Mouse (Mus musculus): ENCODE measurements at regions not wholly inside any gene's neighbourhood (a gene's known extent, or its start where the extent isn't known, plus 50 kb on each side); places are given as distances from the start of the nearest gene placed in this dataset.

DNA sequence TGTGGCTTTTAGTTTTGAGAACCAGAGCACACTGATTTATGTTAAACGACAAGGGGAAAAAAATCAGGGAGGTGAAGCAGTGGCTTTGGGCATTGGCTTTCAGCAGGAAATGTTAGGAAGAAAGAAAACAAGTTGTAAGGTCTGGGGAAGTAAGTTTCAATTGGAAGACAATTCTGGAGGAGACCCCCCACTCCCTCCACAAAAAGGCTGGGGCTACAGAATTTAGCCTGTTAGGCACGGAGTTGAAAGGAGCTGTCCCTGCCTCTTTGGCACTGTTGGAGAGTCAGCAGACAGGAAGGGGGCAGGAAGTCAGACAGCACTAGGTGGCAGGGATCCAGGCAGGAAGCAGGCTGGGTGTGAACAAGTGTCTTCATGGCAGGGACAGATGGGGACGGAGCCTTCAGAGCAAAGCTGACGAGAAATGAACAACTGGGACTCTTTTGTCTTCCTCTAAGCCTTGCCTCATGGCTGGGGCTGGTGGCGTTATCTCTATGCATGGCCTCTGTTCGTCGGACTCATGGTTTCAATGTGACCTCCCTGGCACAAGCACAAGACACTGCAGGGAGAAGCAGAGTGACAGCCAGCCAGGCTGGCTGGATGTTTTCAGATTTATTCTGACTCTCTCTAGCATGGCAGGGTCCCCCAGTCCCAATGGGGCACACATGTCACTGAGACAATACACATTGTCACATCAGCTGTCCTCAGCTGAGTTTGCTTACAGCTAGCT lies 338.0 kb downstream of the 1500009L16Rik start:
- Histone ChIP-seq H3K4me1 (ENCODE audit: insufficient read depth, low read depth, low read length) (no peaks in the 10 kb centered on the region), H3K36me3 (replicated peaks) (no peaks in the 10 kb centered on the region), H3K27me3 (ENCODE audit: insufficient read depth, low read length) (no peaks in the 10 kb centered on the region), H3K9me3 (replicated peaks) (peaks cover 48% of the 10 kb centered on the region), H3K4me3 (ENCODE audit: low read depth, low read length) (no peak overlapping the region)
- TF ChIP-seq CTCF (IDR thresholded peaks at IDR 0.05; ENCODE audit: low read depth, low read length) (no peak), GATA2 (IDR thresholded peaks at IDR 0.05; ENCODE audit: borderline replicate concordance, low read depth, low read length) (no peak), GATA1 (IDR thresholded peaks at IDR 0.05; ENCODE audit: borderline replicate concordance, low read length) (no peak), POLR2AphosphoS5 (IDR thresholded peaks at IDR 0.05; ENCODE audit: insufficient replicate concordance, low read depth, low read length) (no peak)
- ATAC-seq (ENCODE audit: extremely low read depth, insufficient number of reproducible peaks, low FRiP score, poor library complexity, severe bottlenecking) (no peak), DNase-seq (ENCODE audit: low spot score) (no peak)

DNA sequence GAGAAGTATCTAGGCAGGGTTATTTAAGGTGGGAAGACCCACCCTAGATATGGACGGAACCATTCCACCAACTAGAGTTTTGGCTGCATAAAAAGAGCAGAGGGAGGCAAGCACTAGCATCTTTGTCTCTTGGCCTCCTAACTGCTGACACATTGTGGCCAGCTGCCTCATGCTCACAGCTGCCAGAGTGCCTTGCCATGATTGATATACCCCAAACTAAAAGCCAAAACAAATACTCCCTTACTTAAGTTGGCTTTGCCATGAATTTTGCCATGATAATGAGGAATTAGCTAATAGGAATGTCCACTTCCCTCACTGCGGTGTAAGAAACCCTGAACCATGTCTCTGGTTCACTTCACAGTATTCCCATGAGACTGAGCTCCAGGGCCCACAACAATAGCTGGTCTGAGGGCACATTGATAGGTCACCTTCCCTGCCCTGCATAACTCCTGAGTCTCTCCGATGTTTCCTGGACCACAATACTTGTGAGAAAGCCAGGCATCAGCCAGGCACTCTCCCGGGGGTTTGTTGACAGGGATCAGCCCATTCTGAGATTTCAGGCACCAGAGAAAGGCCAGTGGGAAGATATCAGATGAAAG lies 344.5 kb downstream of the 1500009L16Rik start:
- Histone ChIP-seq H3K9me3 (replicated peaks) (peaks cover 58% of the 10 kb centered on the region), H3K4me3 (ENCODE audit: low read depth, low read length) (no peak overlapping the region), H3K27me3 (ENCODE audit: insufficient read depth, low read length) (no peaks in the 10 kb centered on the region), H3K36me3 (replicated peaks) (no peaks in the 10 kb centered on the region), H3K4me1 (ENCODE audit: insufficient read depth, low read depth, low read length) (no peaks in the 10 kb centered on the region)
- ATAC-seq (ENCODE audit: extremely low read depth, insufficient number of reproducible peaks, low FRiP score, poor library complexity, severe bottlenecking) (no peak), DNase-seq (ENCODE audit: low spot score) (no peak)
- TF ChIP-seq CTCF (IDR thresholded peaks at IDR 0.05; ENCODE audit: low read depth, low read length): no peak
- TF ChIP-seq GATA1 (IDR thresholded peaks at IDR 0.05; ENCODE audit: borderline replicate concordance, low read length): no peak
- TF ChIP-seq GATA2 (IDR thresholded peaks at IDR 0.05; ENCODE audit: borderline replicate concordance, low read depth, low read length): no peak
- TF ChIP-seq POLR2AphosphoS5 (IDR thresholded peaks at IDR 0.05; ENCODE audit: insufficient replicate concordance, low read depth, low read length): no peak
- TF ChIP-seq TAL1 (conservative IDR thresholded peaks at IDR 0.05; ENCODE audit: low read depth, low read length): no peak

GRCm38 (mm10) chr10:84069806-84070205 lies 347.1 kb downstream of the 1500009L16Rik start:
- Histone ChIP-seq H3K36me3 (replicated peaks) (no peaks in the 10 kb centered on the region), H3K4me1 (ENCODE audit: insufficient read depth, low read depth, low read length) (no peaks in the 10 kb centered on the region), H3K4me3 (ENCODE audit: low read depth, low read length) (no peak overlapping the region), H3K9me3 (replicated peaks) (peaks cover 66% of the 10 kb centered on the region), H3K27me3 (ENCODE audit: insufficient read depth, low read length) (no peaks in the 10 kb centered on the region)
- no peak for ATAC-seq (ENCODE audit: extremely low read depth, insufficient number of reproducible peaks, low FRiP score, poor library complexity, severe bottlenecking)
- no peak for DNase-seq (ENCODE audit: low spot score)
- no peak for TF ChIP-seq TAL1 (conservative IDR thresholded peaks at IDR 0.05; ENCODE audit: low read depth, low read length)
- no peak for TF ChIP-seq GATA1 (IDR thresholded peaks at IDR 0.05; ENCODE audit: borderline replicate concordance, low read length)
- TF ChIP-seq GATA2 (IDR thresholded peaks at IDR 0.05; ENCODE audit: borderline replicate concordance, low read depth, low read length): no peak
- no peak for TF ChIP-seq CTCF (IDR thresholded peaks at IDR 0.05; ENCODE audit: low read depth, low read length)
- no peak for TF ChIP-seq POLR2AphosphoS5 (IDR thresholded peaks at IDR 0.05; ENCODE audit: insufficient replicate concordance, low read depth, low read length)

DNA sequence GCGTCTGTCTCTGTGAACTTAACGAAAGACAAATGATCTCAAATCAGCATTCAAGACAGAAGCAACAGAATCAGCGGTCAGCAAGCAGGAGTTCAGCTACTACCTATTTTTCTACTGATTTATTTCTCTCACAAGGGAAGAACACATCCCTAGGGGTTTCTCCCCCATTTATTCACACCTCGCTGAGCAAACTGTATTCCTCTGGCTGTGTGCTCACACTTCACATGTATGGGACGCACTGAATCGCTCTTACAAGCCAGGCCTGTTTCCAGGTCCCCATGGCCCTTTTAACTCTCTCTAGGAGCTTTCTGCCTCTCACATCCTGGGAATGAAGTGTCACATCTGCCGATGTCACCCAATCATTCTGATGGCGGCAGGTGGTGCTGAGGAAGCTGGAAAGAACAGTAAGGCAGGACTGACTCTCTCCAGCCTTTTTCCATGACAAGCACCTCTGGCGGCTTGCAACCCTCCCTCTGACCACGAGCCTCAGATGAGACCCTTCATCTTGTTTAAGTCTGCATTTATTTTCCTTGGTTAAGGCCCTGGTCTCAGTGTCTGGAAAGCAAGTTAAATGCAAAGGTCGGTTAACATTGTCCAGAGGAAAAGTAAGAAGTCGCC lies 350.3 kb downstream of the 1500009L16Rik start:
- no peak for DNase-seq (ENCODE audit: low spot score)
- no peaks in the 10 kb centered on the region for H3K4me1 ChIP-seq (ENCODE audit: insufficient read depth, low read depth, low read length)

DNA sequence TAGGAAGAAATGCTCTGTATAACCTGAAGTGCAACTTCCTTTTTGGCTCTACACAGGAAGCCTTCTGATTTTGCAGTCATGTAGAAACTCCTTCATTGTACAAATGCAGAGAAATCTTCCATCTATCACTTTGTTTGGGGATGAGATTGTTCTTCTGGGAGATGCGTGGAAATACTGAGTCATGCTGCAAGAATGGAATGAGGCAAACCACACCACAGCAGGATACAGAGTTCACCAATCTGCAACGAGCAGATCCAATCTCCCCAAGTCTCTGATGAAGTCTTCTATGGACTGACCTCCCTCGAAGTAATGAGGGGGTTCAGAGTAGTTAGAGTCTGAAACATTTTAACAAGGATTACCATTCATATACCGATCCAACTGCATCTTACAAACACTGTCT lies 352.9 kb downstream of the 1500009L16Rik start:
- no peak for DNase-seq (ENCODE audit: low spot score)
- peaks cover 53% of the 10 kb centered on the region for H3K9me3 ChIP-seq (replicated peaks)
- ATAC-seq (ENCODE audit: extremely low read depth, insufficient number of reproducible peaks, low FRiP score, poor library complexity, severe bottlenecking): no peak
- no peaks in the 10 kb centered on the region for H3K36me3 ChIP-seq (replicated peaks)
- TF ChIP-seq POLR2AphosphoS5 (IDR thresholded peaks at IDR 0.05; ENCODE audit: insufficient replicate concordance, low read depth, low read length): no peak
- no peak for TF ChIP-seq CTCF (IDR thresholded peaks at IDR 0.05; ENCODE audit: low read depth, low read length)
- no peak for TF ChIP-seq GATA1 (IDR thresholded peaks at IDR 0.05; ENCODE audit: borderline replicate concordance, low read length)
- TF ChIP-seq GATA2 (IDR thresholded peaks at IDR 0.05; ENCODE audit: borderline replicate concordance, low read depth, low read length): no peak
- TF ChIP-seq TAL1 (conservative IDR thresholded peaks at IDR 0.05; ENCODE audit: low read depth, low read length): no peak
- no peaks in the 10 kb centered on the region for H3K27me3 ChIP-seq (ENCODE audit: insufficient read depth, low read length)
- H3K4me1 ChIP-seq (ENCODE audit: insufficient read depth, low read depth, low read length): no peaks in the 10 kb centered on the region
- no peak overlapping the region for H3K4me3 ChIP-seq (ENCODE audit: low read depth, low read length)

More for the DNA sequence above, 350.3 kb downstream of the 1500009L16Rik start:
- Histone ChIP-seq H3K36me3 (replicated peaks) (no peaks in the 10 kb centered on the region), H3K4me3 (ENCODE audit: low read depth, low read length) (no peak overlapping the region), H3K27me3 (ENCODE audit: insufficient read depth, low read length) (no peaks in the 10 kb centered on the region), H3K9me3 (replicated peaks) (peaks cover 69% of the 10 kb centered on the region)
- ATAC-seq (ENCODE audit: extremely low read depth, insufficient number of reproducible peaks, low FRiP score, poor library complexity, severe bottlenecking): no peak
- TF ChIP-seq TAL1 (conservative IDR thresholded peaks at IDR 0.05; ENCODE audit: low read depth, low read length): no peak
- no peak for TF ChIP-seq GATA1 (IDR thresholded peaks at IDR 0.05; ENCODE audit: borderline replicate concordance, low read length)
- no peak for TF ChIP-seq GATA2 (IDR thresholded peaks at IDR 0.05; ENCODE audit: borderline replicate concordance, low read depth, low read length)
- no peak for TF ChIP-seq CTCF (IDR thresholded peaks at IDR 0.05; ENCODE audit: low read depth, low read length)
- TF ChIP-seq POLR2AphosphoS5 (IDR thresholded peaks at IDR 0.05; ENCODE audit: insufficient replicate concordance, low read depth, low read length): no peak

DNA sequence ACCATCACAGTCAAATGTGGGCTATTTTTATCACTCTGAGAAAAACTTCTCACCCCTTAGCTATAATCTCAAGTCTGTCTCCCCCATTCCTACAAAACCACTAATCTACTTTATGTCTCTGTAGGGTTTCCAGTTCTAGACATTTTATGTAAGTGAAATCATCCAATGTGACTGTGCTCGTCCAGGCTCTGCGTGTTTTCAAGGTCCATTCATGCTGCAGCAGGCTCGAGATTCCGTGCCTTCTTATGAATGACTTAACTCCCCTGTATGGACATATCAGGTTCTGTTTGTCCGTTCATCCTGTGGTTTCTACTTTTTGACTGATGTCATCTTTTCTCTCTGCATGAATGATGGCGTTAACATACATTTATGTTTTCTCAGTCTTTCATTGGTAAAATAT lies 357.6 kb downstream of the 1500009L16Rik start:
- no peak for ATAC-seq (ENCODE audit: extremely low read depth, insufficient number of reproducible peaks, low FRiP score, poor library complexity, severe bottlenecking)
- Histone ChIP-seq H3K4me3 (ENCODE audit: low read depth, low read length) (no peak overlapping the region), H3K4me1 (ENCODE audit: insufficient read depth, low read depth, low read length) (no peaks in the 10 kb centered on the region), H3K36me3 (replicated peaks) (no peaks in the 10 kb centered on the region), H3K9me3 (replicated peaks) (peaks cover 54% of the 10 kb centered on the region), H3K27me3 (ENCODE audit: insufficient read depth, low read length) (no peaks in the 10 kb centered on the region)
- no peak for DNase-seq (ENCODE audit: low spot score)
- TF ChIP-seq POLR2AphosphoS5 (IDR thresholded peaks at IDR 0.05; ENCODE audit: insufficient replicate concordance, low read depth, low read length): no peak
- no peak for TF ChIP-seq GATA2 (IDR thresholded peaks at IDR 0.05; ENCODE audit: borderline replicate concordance, low read depth, low read length)
- no peak for TF ChIP-seq TAL1 (conservative IDR thresholded peaks at IDR 0.05; ENCODE audit: low read depth, low read length)
- no peak for TF ChIP-seq CTCF (IDR thresholded peaks at IDR 0.05; ENCODE audit: low read depth, low read length)
- TF ChIP-seq GATA1 (IDR thresholded peaks at IDR 0.05; ENCODE audit: borderline replicate concordance, low read length): no peak

Measured in G1E (cell line).